Mouse (Mus musculus): ENCODE measurements around the gene Atxn2. TPM values are rescaled to one million over a fixed set of nuclear protein-coding genes. Genes with fewer than 3 reads are reported as not detected.

Gene Atxn2
- polyA plus RNA-seq (2012; rRNA removed) = 20.8 and 24.5 TPM in 2 replicates

GRCm38 (mm10) chr5:121711174-121711927 is at the start of gene Atxn2:
Gene Atxn2, plus strand, starts transcription at chr5:121711337.

GRCm38 (mm10) chr5:121837441-121838340 is 126.6 kb downstream of the Atxn2 start, which contains the start of gene Sh2b3:
Gene Sh2b3, minus strand, starts transcription at chr5:121837646.

GRCm38 (mm10) chr5:121848743-121849142 is 137.6 kb downstream of the Atxn2 start, which contains the start of gene Pheta1:
Gene Pheta1, plus strand, starts transcription at chr5:121848984.

Other genes with a start within 250 kb of the Atxn2 start
- not detected in 2 replicates for gene Adam1b, start 207.9 kb upstream of the Atxn2 start, polyA plus RNA-seq (2012; rRNA removed)
- 1.7 and 1.9 TPM in 2 replicates for gene Adam1a, start 165.9 kb upstream of the Atxn2 start, polyA plus RNA-seq (2012; rRNA removed)
- gene Gm42878, start 165.9 kb upstream of the Atxn2 start, polyA plus RNA-seq (2012; rRNA removed) = 0.03 and 0.16 TPM in 2 replicates
- 47.6 and 51.3 TPM in 2 replicates for gene Mapkapk5, start 165.4 kb upstream of the Atxn2 start, polyA plus RNA-seq (2012; rRNA removed)
- 150 and 155 TPM in 2 replicates for gene Aldh2, start 117.5 kb upstream of the Atxn2 start, polyA plus RNA-seq (2012; rRNA removed)
- 0.75 and 1.2 TPM in 2 replicates for gene Acad12, start 92.4 kb upstream of the Atxn2 start, polyA plus RNA-seq (2012; rRNA removed)
- gene Acad10, start 50.8 kb upstream of the Atxn2 start, polyA plus RNA-seq (2012; rRNA removed) = 1.4 and 1.7 TPM in 2 replicates
- gene Brap, start 50.8 kb upstream of the Atxn2 start, polyA plus RNA-seq (2012; rRNA removed) = 12.3 and 13.2 TPM in 2 replicates
- gene Sh2b3, start 126.3 kb downstream of the Atxn2 start, polyA plus RNA-seq (2012; rRNA removed) = 6.5 and 7.5 TPM in 2 replicates
- gene Pheta1, start 137.6 kb downstream of the Atxn2 start, polyA plus RNA-seq (2012; rRNA removed) = 2.3 and 2.4 TPM in 2 replicates

Data from liver, embryonic 14 days (tissue).